Mouse (Mus musculus) frontal cortex, postnatal 25 days (tissue): ENCODE results near the gene Wdr24.
"Not testable (repeated sequence)": the region's sequence is repeated elsewhere in the genome, so short reads cannot be mapped to it uniquely, and the experiment has no call there.

Experiments
- DNase-seq, 2 experiments: peaks; one replicate each; pipeline ENCODE4 v3.0.0; 2022; ENCODE audit warnings: low spot score in 2 of 2

The Wdr24 gene

GRCm38 (mm10) chr17:25860229-25860628 lies 36.8 kb downstream of the Wdr24 start:
- DNase-seq = no peak

DNA sequence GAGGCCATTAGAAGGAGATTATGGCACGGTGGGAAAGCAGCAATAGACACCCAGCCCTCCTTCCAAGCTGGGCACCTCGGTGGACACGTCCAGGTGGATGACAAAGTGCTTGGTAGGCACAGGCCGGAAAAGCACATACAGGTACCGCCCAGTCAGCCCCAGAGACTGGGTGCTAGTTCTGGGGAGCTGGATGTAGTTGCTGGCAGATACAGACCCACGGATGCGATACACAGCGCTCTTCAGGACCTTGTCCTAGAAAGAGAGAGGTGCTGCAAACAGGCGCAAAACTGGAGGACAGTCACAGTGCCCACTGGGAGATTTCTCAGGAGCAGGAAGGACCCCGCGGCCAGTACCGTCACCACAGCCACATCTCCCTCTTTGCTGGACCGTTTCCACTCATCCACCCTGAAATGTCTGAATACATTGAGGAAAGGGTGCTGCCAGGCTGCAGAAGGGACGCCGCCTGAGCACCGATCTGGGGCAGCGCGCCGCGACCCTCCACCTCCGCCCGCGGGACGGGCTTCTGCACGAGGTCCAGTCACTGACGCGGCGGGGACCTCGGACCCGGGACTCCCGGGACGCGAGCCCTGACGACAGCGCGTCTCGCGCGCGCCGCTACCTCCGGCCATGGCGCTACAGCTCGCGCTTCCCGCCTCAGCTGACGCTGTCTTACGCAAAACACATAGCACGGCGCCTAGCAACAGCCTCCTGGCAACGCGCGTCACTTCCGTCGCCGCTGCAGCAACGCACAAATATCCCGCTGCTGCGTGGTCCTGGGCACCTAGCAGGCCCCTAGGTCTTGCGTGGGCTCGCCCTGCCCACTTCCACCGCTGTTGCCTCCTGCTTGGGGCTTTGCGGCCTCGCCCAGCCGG lies 37.6 kb downstream of the Wdr24 start, which contains the start of gene Wdr90:
Gene Wdr90 (minus strand): TSS at position 670 of the 872 bp plus-strand sequence.
- peak; percentile 81 to 86 for DNase-seq

- no peak for DNase-seq
These were observed 38.5 kb downstream of the Wdr24 start for GRCm38 (mm10) chr17:25861704-25862612.

DNA sequence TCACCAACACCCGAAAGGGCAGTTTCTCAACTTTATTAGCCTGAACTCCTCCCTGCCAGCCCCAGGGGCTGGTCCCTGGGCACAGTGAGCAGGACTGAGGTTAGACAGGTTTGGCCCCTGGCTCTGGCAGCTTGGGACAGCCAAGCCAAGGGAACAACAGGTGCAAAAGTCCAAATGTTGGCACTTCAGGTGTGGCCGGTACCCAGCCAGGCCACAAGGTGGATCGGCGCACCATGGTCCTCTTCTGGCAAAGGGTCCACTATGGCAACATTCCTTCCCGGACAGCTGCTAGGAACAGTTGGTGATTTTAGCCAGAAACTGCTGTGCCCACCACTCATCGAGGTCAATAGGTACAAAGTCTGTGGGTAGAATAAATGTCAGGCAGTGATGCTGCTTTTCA lies 40.3 kb downstream of the Wdr24 start:
- DNase-seq = no peak

GRCm38 (mm10) chr17:25864311-25864710 lies 40.9 kb downstream of the Wdr24 start:
- no peak for DNase-seq

DNA sequence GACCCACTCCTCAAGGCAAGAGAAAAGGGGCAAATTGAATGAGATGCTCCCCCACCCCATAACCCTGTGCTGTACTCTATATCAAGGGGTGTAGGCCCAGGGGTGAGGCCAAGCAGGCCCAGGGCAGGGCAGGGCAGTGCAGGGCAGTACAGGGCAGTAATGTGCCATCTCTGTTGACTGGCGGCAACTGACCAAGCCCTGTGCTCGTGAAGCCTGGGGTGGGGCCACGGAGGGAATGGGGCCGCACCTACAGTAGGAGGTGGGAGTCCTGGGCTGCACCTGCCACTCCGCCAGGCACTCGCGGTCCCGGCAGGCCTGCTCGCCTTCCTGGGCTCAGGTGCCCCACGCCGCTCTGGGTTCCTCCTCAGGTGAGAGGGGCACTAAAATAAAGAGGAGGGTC lies 41.9 kb downstream of the Wdr24 start:
- DNase-seq = no peak

GRCm38 (mm10) chr17:25866172-25866571 lies 42.7 kb downstream of the Wdr24 start:
- no peak for DNase-seq

DNA sequence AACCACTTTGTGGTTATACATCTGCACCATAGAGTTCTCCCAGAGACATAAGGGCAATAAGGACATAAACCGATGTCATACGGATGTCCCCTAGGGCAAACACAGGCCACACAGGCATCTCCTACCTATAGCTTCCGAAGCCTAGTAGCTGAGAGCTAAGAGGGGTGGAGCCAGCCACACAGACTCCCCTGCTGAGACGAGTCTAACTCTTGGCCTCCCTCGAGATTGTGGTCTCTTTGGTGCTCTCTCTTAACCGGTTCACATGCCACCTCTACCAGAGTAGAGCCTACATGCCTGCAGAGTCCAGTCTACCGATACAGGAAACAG lies 44.0 kb downstream of the Wdr24 start:
- no peak for DNase-seq

GRCm38 (mm10) chr17:25867836-25868600 lies 44.6 kb downstream of the Wdr24 start:
- no peak for DNase-seq

- DNase-seq = peak; percentile 56 to 59
These were observed 45.3 kb downstream of the Wdr24 start, which contains the start of gene Mcrip2 for GRCm38 (mm10) chr17:25868601-25869191. TSS of gene Mcrip2 (minus strand) at chr17:25868764.

- no peak for DNase-seq
These were observed 46.1 kb downstream of the Wdr24 start for GRCm38 (mm10) chr17:25869498-25869897.

- no peak for DNase-seq
These were observed 46.5 kb downstream of the Wdr24 start for GRCm38 (mm10) chr17:25869954-25870353.

GRCm38 (mm10) chr17:25871566-25871965 lies 48.1 kb downstream of the Wdr24 start:
- not testable (repeated sequence) for DNase-seq

- DNase-seq = no peak
These were observed 49.2 kb downstream of the Wdr24 start for GRCm38 (mm10) chr17:25872676-25873075.

- no peak for DNase-seq
These were observed 50.1 kb downstream of the Wdr24 start for GRCm38 (mm10) chr17:25873405-25874147.

- DNase-seq = no peak
These were observed 50.8 kb downstream of the Wdr24 start for GRCm38 (mm10) chr17:25874148-25874720.

GRCm38 (mm10) chr17:25874721-25875170 lies 51.3 kb downstream of the Wdr24 start, which contains the start of gene Mettl26:
TSS of gene Mettl26 (plus strand) at chr17:25875074.
- peak; percentile 100 for DNase-seq

DNA sequence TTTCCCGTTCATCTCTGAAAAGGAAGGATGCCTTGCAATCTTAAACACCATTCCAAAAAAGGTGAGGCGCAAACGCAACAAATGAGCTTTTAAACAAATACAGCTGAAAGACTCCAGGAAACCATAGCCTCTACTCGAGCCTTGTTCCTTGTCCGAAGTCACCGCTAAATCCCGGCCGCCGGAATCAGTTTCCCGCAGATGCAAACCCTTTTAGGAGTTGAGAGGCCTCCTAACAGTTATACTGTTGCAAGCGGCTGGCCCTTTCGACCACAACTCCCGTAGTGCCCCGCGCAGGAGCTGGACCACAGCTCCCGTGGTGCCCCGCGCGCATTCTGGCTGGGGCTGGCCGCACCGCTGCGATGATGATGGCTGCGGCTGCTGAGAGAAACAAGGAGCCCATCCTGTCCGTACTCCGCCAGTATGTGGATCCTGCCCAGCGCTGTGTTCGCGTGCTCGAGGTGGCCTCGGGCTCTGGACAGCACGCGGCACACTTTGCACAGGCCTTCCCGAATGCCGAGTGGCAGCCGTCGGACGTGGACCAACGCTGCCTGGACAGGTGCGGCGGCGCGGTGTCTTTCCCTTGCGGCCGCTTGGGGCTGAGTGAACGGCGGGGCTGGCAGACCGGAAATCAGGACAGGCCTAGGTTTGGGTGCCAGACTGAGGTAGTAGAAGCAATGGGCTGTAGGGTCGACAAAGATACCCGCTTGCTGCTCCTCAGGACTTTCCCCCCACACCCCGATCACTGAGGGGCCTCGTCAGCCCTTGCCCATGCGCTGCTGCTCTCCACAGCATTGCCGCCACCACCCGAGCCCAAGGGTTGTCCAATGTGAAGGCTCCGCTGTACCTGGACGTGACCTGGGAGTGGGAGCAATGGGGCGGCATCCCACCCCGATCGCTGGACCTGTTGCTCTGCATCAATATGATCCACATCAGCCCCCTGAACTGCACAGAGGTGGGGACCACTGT lies 52.0 kb downstream of the Wdr24 start:
- peak; percentile 84 to 85 for DNase-seq
